Mouse (Mus musculus): ENCODE results near the gene Rps26. TPM values are rescaled to one million over a fixed set of nuclear protein-coding genes. Genes with fewer than 3 reads are reported as not detected.

Gene Rps26
- polyA plus RNA-seq (2015; fragmentation: Nextera tagmentation; extraction: Ambion mirVana): 358 and 398 TPM in 2 replicates

- Histone ChIP-seq H3K4me1 (replicated peaks; ENCODE audit: control insufficient read depth, insufficient read depth, low read length) (peaks cover 6% of the 10 kb centered on the region), H3K27ac (ENCODE audit: low read length) (peak within 1 kb of the TSS; percentile 83), H3K4me3 (replicated peaks; ENCODE audit: low read length) (peak within 1 kb of the TSS; percentile 48), H3K9ac (replicated peaks; ENCODE audit: low read depth, low read length) (peak within 1 kb of the TSS; percentile 55), H3K27me3 (replicated peaks; ENCODE audit: control insufficient read depth, insufficient read depth, low read length) (no peaks in the 10 kb centered on the region), H3K4me2 (ENCODE audit: low read length) (peak within 1 kb of the TSS; percentile 91), H3K9me3 (ENCODE audit: control insufficient read depth, low read length) (no peaks in the 10 kb centered on the region), H3K36me3 (ENCODE audit: control insufficient read depth, insufficient read depth) (peaks cover 16% of the 10 kb centered on the region)
- ATAC-seq: peak; percentile 97
- 1% methylated on average over 40 of the region's 40 CpGs for WGBS
These were observed at the start of gene Rps26 for GRCm38 (mm10) chr10:128626311-128627310. TSS of gene Rps26 (minus strand) at chr10:128626747.

- Histone ChIP-seq H3K9ac (replicated peaks; ENCODE audit: low read depth, low read length) (peak overlapping the region; percentile 63), H3K4me2 (ENCODE audit: low read length) (peak overlapping the region; percentile 68), H3K4me1 (replicated peaks; ENCODE audit: control insufficient read depth, insufficient read depth, low read length) (peaks cover 5% of the 10 kb centered on the region), H3K27ac (ENCODE audit: low read length) (peak overlapping the region; percentile 62; the same call in 1 of the 2 replicates), H3K9me3 (ENCODE audit: control insufficient read depth, low read length) (no peaks in the 10 kb centered on the region), H3K4me3 (replicated peaks; ENCODE audit: low read length) (peak overlapping the region; percentile 54), H3K27me3 (replicated peaks; ENCODE audit: control insufficient read depth, insufficient read depth, low read length) (no peaks in the 10 kb centered on the region), H3K36me3 (ENCODE audit: control insufficient read depth, insufficient read depth) (no peaks in the 10 kb centered on the region)
- ATAC-seq: no peak
- WGBS: 2% methylated on average over 9 of the region's 9 CpGs
These were observed 48.0 kb upstream of the Rps26 start for GRCm38 (mm10) chr10:128674469-128675008.

DNA sequence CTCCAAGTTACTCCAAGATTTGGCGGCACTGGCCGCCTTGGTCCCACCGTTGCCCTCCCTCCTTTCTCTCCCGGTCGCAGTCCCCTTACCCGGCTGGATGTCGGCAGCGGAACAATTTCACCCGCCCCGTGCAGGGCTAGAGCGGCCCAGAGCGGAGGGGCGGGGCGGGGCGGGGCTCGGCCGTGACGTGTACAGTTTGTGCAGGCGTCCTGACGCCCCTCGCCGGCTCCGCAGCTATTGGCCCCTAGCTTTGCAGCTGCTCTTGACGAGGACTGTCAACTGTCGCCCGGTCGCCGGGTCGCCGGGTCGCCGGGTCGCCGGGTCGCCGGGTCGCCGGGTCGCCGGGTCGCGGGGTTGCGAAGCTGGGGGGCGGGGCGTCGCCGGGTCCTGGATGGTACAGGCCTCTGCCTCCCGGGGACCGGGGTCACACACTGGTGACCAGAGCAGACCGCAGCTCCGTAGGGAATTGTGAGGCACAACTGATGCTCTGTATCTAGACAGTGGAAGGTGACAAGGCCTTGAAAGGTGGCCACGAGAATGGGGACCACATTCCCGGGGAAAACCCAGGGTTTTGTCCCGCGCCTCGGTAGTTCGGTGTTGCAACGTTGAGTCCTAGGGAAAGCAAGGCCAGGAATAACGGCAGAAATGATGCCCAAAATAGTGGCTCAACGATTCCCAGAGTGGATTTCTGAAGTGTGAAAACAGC is 47.4 kb upstream of the Rps26 start, which contains the start of gene Suox:
Gene Suox (minus strand): TSS at position 311 of the 706 bp plus-strand sequence.
- Histone ChIP-seq H3K4me1 (replicated peaks; ENCODE audit: control insufficient read depth, insufficient read depth, low read length) (peaks cover 8% of the 10 kb centered on the region), H3K9ac (replicated peaks; ENCODE audit: low read depth, low read length) (peak within 1 kb of the TSS; percentile 63), H3K4me3 (replicated peaks; ENCODE audit: low read length) (peak within 1 kb of the TSS; percentile 54), H3K4me2 (ENCODE audit: low read length) (peak within 1 kb of the TSS; percentile 68), H3K27ac (ENCODE audit: low read length) (peak within 1 kb of the TSS; percentile 62; the same call in 1 of the 2 replicates), H3K27me3 (replicated peaks; ENCODE audit: control insufficient read depth, insufficient read depth, low read length) (no peaks in the 10 kb centered on the region), H3K36me3 (ENCODE audit: control insufficient read depth, insufficient read depth) (no peaks in the 10 kb centered on the region), H3K9me3 (ENCODE audit: control insufficient read depth, low read length) (no peaks in the 10 kb centered on the region)
- peak; percentile 95 for ATAC-seq
- WGBS: under 1% methylated on average over 59 of the region's 60 CpGs

GRCm38 (mm10) chr10:128671148-128671547 is 44.6 kb upstream of the Rps26 start:
- H3K4me1 ChIP-seq (replicated peaks; ENCODE audit: control insufficient read depth, insufficient read depth, low read length): peaks cover 13% of the 10 kb centered on the region
- 95% methylated on average over 9 of the region's 9 CpGs for WGBS
- no peak overlapping the region for H3K27ac ChIP-seq (ENCODE audit: low read length)
- H3K9ac ChIP-seq (replicated peaks; ENCODE audit: low read depth, low read length): no peak overlapping the region
- no peaks in the 10 kb centered on the region for H3K36me3 ChIP-seq (ENCODE audit: control insufficient read depth, insufficient read depth)
- H3K27me3 ChIP-seq (replicated peaks; ENCODE audit: control insufficient read depth, insufficient read depth, low read length): no peaks in the 10 kb centered on the region
- no peaks in the 10 kb centered on the region for H3K9me3 ChIP-seq (ENCODE audit: control insufficient read depth, low read length)
- no peak for ATAC-seq
- no peak overlapping the region for H3K4me2 ChIP-seq (ENCODE audit: low read length)
- H3K4me3 ChIP-seq (replicated peaks; ENCODE audit: low read length): no peak overlapping the region

DNA sequence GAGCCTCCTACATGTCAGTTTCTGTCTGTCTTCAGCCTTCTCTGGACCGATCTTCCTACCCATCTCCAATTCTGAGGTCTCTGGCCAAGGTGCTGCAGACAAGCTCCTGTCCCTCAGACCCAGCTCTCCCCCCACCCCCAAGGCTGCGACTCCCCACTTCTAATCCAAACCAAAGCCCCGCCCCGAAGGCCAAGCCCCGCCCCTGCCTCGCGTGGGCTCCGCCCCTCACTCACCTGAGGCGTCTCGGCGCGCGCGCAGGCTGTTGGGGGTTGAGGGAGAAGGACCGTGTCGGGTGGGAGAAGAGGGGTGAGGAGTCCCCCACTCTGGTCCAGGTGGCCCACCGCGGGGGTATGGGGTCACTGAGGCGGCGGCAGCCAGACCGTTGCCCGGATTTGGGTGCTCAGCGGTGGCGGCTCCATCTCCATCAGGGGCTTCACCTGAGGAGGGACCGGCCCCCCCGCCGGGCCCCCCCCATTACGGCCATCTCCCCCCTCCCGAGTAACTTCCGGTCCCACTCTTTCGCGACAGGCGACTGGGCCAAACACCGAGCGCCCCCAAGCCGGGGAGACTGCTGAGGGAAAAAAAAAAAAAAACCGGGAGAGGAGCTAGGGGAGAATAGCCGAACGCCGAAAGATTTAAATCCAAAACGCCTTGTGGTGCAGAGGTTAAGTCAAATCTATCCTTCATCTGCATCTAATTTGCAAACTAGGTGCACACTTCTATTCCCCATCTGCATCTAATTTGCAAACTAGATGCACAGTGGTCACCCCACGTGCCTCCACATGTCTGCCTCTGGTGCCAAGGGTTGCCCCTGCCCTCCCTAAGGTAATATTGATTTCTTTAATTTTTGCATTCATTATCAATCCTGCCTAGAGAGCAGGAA is 42.5 kb upstream of the Rps26 start:
- H3K27ac ChIP-seq (ENCODE audit: low read length): peak overlapping the region; percentile 66
- no peaks in the 10 kb centered on the region for H3K36me3 ChIP-seq (ENCODE audit: control insufficient read depth, insufficient read depth)
- ATAC-seq: peak; percentile 48
- H3K4me2 ChIP-seq (ENCODE audit: low read length): peak overlapping the region; percentile 69
- no peaks in the 10 kb centered on the region for H3K9me3 ChIP-seq (ENCODE audit: control insufficient read depth, low read length)
- WGBS: under 1% methylated on average over 42 of the region's 42 CpGs
- H3K9ac ChIP-seq (replicated peaks; ENCODE audit: low read depth, low read length): peak overlapping the region; percentile 77
- no peaks in the 10 kb centered on the region for H3K27me3 ChIP-seq (replicated peaks; ENCODE audit: control insufficient read depth, insufficient read depth, low read length)
- H3K4me1 ChIP-seq (replicated peaks; ENCODE audit: control insufficient read depth, insufficient read depth, low read length): peaks cover 13% of the 10 kb centered on the region
- peak overlapping the region; percentile 88 for H3K4me3 ChIP-seq (replicated peaks; ENCODE audit: low read length)

DNA sequence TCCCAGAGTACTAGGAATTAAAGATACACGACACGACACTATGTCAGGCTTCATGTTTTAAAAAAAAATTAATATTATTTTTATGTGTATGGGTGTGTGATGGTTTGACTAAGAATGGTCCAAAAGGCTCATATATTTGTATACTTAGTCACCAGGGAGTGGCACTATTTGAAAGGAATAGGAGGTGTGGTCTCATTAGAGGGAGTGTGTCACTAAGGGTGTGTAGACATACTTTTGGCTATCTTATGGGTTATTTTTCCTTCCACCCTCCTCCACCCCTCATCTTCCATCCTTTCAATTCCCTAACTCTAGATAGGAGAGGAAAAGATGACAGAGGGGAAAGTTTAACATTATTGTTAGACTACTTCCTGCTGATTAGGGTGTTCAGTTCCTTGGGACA is 39.3 kb upstream of the Rps26 start:
- Histone ChIP-seq H3K36me3 (ENCODE audit: control insufficient read depth, insufficient read depth) (no peaks in the 10 kb centered on the region), H3K4me2 (ENCODE audit: low read length) (no peak overlapping the region), H3K4me3 (replicated peaks; ENCODE audit: low read length) (no peak overlapping the region), H3K9ac (replicated peaks; ENCODE audit: low read depth, low read length) (no peak overlapping the region), H3K27me3 (replicated peaks; ENCODE audit: control insufficient read depth, insufficient read depth, low read length) (no peaks in the 10 kb centered on the region), H3K9me3 (ENCODE audit: control insufficient read depth, low read length) (no peaks in the 10 kb centered on the region), H3K4me1 (replicated peaks; ENCODE audit: control insufficient read depth, insufficient read depth, low read length) (peaks cover 8% of the 10 kb centered on the region), H3K27ac (ENCODE audit: low read length) (no peak overlapping the region)
- WGBS: 99% methylated on average over 2 of the region's 2 CpGs
- no peak for ATAC-seq

GRCm38 (mm10) chr10:128665307-128665706 is 38.8 kb upstream of the Rps26 start:
- Histone ChIP-seq H3K4me1 (replicated peaks; ENCODE audit: control insufficient read depth, insufficient read depth, low read length) (peaks cover 8% of the 10 kb centered on the region), H3K4me3 (replicated peaks; ENCODE audit: low read length) (no peak overlapping the region), H3K9me3 (ENCODE audit: control insufficient read depth, low read length) (no peaks in the 10 kb centered on the region), H3K4me2 (ENCODE audit: low read length) (no peak overlapping the region), H3K36me3 (ENCODE audit: control insufficient read depth, insufficient read depth) (no peaks in the 10 kb centered on the region), H3K27ac (ENCODE audit: low read length) (no peak overlapping the region), H3K27me3 (replicated peaks; ENCODE audit: control insufficient read depth, insufficient read depth, low read length) (no peaks in the 10 kb centered on the region), H3K9ac (replicated peaks; ENCODE audit: low read depth, low read length) (no peak overlapping the region)
- 91% methylated on average over 3 of the region's 3 CpGs for whole genome bisulfite sequencing
- no peak for ATAC-seq

DNA sequence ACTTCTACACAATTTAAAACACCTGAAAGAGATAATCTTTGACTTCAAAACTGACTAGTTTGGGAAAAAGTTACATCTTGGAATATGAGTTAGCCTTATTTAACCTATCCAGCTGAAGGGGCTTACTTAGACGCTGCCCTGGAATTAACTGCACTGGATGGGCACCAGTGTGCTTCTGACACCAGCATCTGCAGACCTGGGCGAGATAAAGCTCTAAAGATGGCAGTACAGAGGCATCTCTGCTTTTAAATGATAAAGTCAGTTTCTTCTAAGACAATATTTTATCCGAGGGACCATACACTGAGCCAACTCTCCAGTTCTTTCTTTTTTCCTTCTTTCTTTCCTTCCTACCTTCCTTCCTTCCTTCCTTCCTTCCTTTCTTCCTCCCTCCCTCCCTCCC is 38.3 kb upstream of the Rps26 start:
- peaks cover 8% of the 10 kb centered on the region for H3K4me1 ChIP-seq (replicated peaks; ENCODE audit: control insufficient read depth, insufficient read depth, low read length)
- H3K4me2 ChIP-seq (ENCODE audit: low read length): no peak overlapping the region
- WGBS: 84% methylated on average over 3 of the region's 3 CpGs
- H3K9ac ChIP-seq (replicated peaks; ENCODE audit: low read depth, low read length): no peak overlapping the region
- no peak overlapping the region for H3K4me3 ChIP-seq (replicated peaks; ENCODE audit: low read length)
- H3K36me3 ChIP-seq (ENCODE audit: control insufficient read depth, insufficient read depth): no peaks in the 10 kb centered on the region
- no peaks in the 10 kb centered on the region for H3K27me3 ChIP-seq (replicated peaks; ENCODE audit: control insufficient read depth, insufficient read depth, low read length)
- H3K9me3 ChIP-seq (ENCODE audit: control insufficient read depth, low read length): no peaks in the 10 kb centered on the region
- no peak overlapping the region for H3K27ac ChIP-seq (ENCODE audit: low read length)
- no peak for ATAC-seq

All from forebrain, embryonic 16.5 days (tissue).